In the genomic region with DNA sequence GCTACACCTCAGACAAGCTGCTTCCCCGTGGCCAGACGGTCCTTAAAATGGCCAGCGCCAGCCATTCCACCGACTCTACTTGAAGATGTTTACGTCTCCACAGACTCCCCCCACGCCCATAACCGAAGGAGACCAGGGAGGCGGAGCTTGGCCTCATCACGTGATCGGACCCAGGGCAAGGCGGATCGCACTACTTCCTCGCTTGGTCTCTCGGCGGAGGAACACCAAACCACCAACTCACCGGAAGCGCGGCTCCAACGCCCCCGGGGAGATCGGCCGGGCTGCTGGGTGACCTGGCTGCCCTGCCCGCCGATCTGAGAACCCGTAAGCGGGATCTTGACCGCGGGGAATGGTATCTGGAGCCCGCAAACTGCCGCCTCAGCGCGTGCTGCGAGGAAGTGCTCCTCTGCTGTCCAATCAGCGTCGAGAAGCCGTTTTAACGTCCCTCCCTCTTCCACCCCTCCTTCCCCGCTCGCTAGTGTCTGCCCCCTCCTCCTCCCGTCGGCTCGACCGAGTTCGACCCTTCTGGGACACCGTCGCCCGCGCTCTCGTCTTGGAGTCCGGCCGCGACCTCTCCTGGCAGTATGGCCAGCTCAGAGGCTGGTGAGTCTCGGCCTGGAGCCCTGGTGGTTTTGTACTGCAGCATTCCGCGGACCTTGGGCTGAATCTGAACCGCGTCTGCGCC, we compare ENCODE assay signal across 8 mouse cellular contexts. TPM values are rescaled to one million over a fixed set of nuclear protein-coding genes. Genes with fewer than 3 reads are reported as not detected.
A peak's percentile ranks its signal among the peaks of the same experiment; 100 is the strongest.
DNase-seq lines count a peak whose midpoint lies in the region; ATAC-seq lines count a peak whose summit lies in the region.

A gene (minus strand): TSS at position 411 of the 685 bp plus-strand sequence.
A gene (plus strand): TSS at position 478 of the 685 bp plus-strand sequence.

- intact Hi-C loops in left cerebral cortex, postnatal 14 days (cut with DNase I) = loop anchor here (10.0 kb wide), 1 partner anchor 534 kb away; a partner anchor contains a TSS

- ATAC-seq in intestine, embryonic 15.5 days = peak; percentile 94
- peak; percentile 80 for ATAC-seq in megakaryocyte-erythroid progenitor cell, adult 5-6 weeks (replicated peaks; ENCODE audit: low FRiP score, low TSS enrichment, poor library complexity, severe bottlenecking)

- peaks cover 4% of the 10 kb centered on the region; the same call in 1 of the 2 replicates for H3K4me1 ChIP-seq in intestine, embryonic 15.5 days (replicated peaks)

- DNase-seq in adrenal gland, postnatal 14 days = peak; percentile 98
- peak; percentile 97 for DNase-seq in embryo, embryonic 9.5 days (ENCODE audit: extremely low spot score)
- DNase-seq in gastrocnemius, postnatal 4 days (ENCODE audit: low spot score in 2 of 2) = peak; percentile 87 to 98
- DNase-seq in left cerebral cortex, postnatal 14 days (ENCODE audit: low spot score in 2 of 2) = peak; percentile 95 to 98
- peak; percentile 93 for DNase-seq in right cerebral cortex, postnatal 14 days
- peak; percentile 100 for DNase-seq in yolk sac, embryonic 10.5 days (ENCODE audit: low spot score)

- H3K27me3 ChIP-seq in intestine, embryonic 15.5 days (replicated peaks) = no peaks in the 10 kb centered on the region

- H3K9ac ChIP-seq in intestine, embryonic 15.5 days = peak within 1 kb of the TSS; percentile 96

- H3K4me2 ChIP-seq in intestine, embryonic 15.5 days (replicated peaks) = peak within 1 kb of the TSS; percentile 64

- peak within 1 kb of the TSS; percentile 88 for H3K4me3 ChIP-seq in intestine, embryonic 15.5 days (replicated peaks)

- H3K27ac ChIP-seq in intestine, embryonic 15.5 days = peak within 1 kb of the TSS; percentile 100

- peaks cover 3% of the 10 kb centered on the region; the same call in 1 of the 2 replicates for H3K36me3 ChIP-seq in intestine, embryonic 15.5 days

- WGBS in intestine, embryonic 15.5 days = under 1% methylated on average over 58 of the region's 58 CpGs

- H3K9me3 ChIP-seq in intestine, embryonic 15.5 days = no peaks in the 10 kb centered on the region

RNA-seq across cellular contexts. Expression of the first gene that starts in this region (rescaled TPM):
- total RNA-seq in adrenal gland, postnatal 14 days (2021) = 755 and 762 TPM in 2 replicates
- 100 to 1,000 TPM; 388 to 472 TPM for total RNA-seq in gastrocnemius, postnatal 4 days (2021)
- polyA plus RNA-seq in intestine, embryonic 15.5 days (2015; fragmentation: Nextera tagmentation; extraction: Ambion mirVana) = 257 and 283 TPM in 2 replicates
- 100 to 1,000 TPM; 574 to 616 TPM for total RNA-seq in left cerebral cortex, postnatal 14 days (2021)
- total RNA-seq in megakaryocyte-erythroid progenitor cell, adult 5-6 weeks (2014; fragmentation: Nextera tagmentation) = 569 and 578 TPM in 2 replicates
- 1,198 and 1,708 TPM in 2 replicates for total RNA-seq in megakaryocyte-erythroid progenitor cell, adult 5-6 weeks (2017)

RNA-seq across cellular contexts. Expression of the second gene that starts in this region (rescaled TPM):
- 12.2 and 13.2 TPM in 2 replicates for total RNA-seq in adrenal gland, postnatal 14 days (2021)
- 10 to 100 TPM in 1 of 2 experiments, 1 to 10 TPM in 1; 8.9 to 12.5 TPM for total RNA-seq in gastrocnemius, postnatal 4 days (2021)
- polyA plus RNA-seq in intestine, embryonic 15.5 days (2015; fragmentation: Nextera tagmentation; extraction: Ambion mirVana) = 14.6 and 16.3 TPM in 2 replicates
- 10 to 100 TPM in 1 of 2 experiments, 1 to 10 TPM in 1; 8.3 to 12.0 TPM for total RNA-seq in left cerebral cortex, postnatal 14 days (2021)
- total RNA-seq in megakaryocyte-erythroid progenitor cell, adult 5-6 weeks (2014; fragmentation: Nextera tagmentation) = 52.0 and 58.1 TPM in 2 replicates
- 25.2 and 42.1 TPM in 2 replicates for total RNA-seq in megakaryocyte-erythroid progenitor cell, adult 5-6 weeks (2017)

Comparison
In these comparisons a context has a peak if more than half of its experiments do, and no peak if none do; other contexts are left out.
1. Peak in every context shown above with its lines: DNase-seq, ATAC-seq, H3K4me3 ChIP-seq and H3K27ac ChIP-seq.